Mouse (Mus musculus) G1E (cell line): Measurements from ENCODE around the gene Slc6a3. TPM values are rescaled to one million over a fixed set of nuclear protein-coding genes. Genes with fewer than 3 reads are reported as not detected.

Source experiments
- ATAC-seq: 2 replicates; pipeline ENCODE4 v1.8.0; 2016; ENCODE audit warnings: mild to moderate bottlenecking; ENCODE audit not compliant: insufficient number of reproducible peaks, poor library complexity, low FRiP score, severe bottlenecking; ENCODE audit errors: extremely low read depth
- DNase-seq: peaks from one replicate; pipeline ENCODE4 v3.0.0; 2012; ENCODE audit warnings: low spot score
- H3K27me3 ChIP-seq: 2 replicates; pipeline ENCODE4 v1.6.1; 2012; ENCODE audit warnings: mild to moderate bottlenecking, low read length, inconsistent platforms; ENCODE audit not compliant: insufficient read depth
- H3K36me3 ChIP-seq: replicated peaks from 2 replicates; pipeline ENCODE3; 2012; ENCODE audit warnings: mild to moderate bottlenecking, inconsistent platforms
- H3K4me1 ChIP-seq: 2 replicates; pipeline ENCODE4 v1.6.1; 2012; ENCODE audit warnings: low read depth, low read length, inconsistent platforms, mixed read lengths; ENCODE audit not compliant: insufficient read depth
- H3K4me3 ChIP-seq: 2 replicates; pipeline ENCODE4 v1.5.1; 2012; ENCODE audit warnings: low read depth, mild to moderate bottlenecking, inconsistent platforms, low read length, moderate library complexity, mixed read lengths
- H3K9me3 ChIP-seq: replicated peaks from 2 replicates; pipeline ENCODE4 v1.6.1; 2012; ENCODE audit warnings: inconsistent platforms
- CTCF ChIP-seq: IDR thresholded peaks from 2 replicates; pipeline ENCODE4 v1.5.1; 2012; ENCODE audit warnings: low read depth, low read length, inconsistent platforms, mixed read lengths
- GATA1 ChIP-seq: IDR thresholded peaks from 2 replicates; pipeline ENCODE4 v1.6.1; 2012; ENCODE audit warnings: borderline replicate concordance, low read length, inconsistent platforms, mixed read lengths
- GATA2 ChIP-seq: IDR thresholded peaks from 2 replicates; pipeline ENCODE4 v1.6.1; 2012; ENCODE audit warnings: low read depth, low read length, inconsistent platforms, borderline replicate concordance
- POLR2AphosphoS5 ChIP-seq: IDR thresholded peaks from 2 replicates; pipeline ENCODE4 v1.6.1; 2012; ENCODE audit warnings: low read depth, low read length, inconsistent platforms; ENCODE audit not compliant: insufficient replicate concordance
- TAL1 ChIP-seq: conservative IDR thresholded peaks from 2 replicates; pipeline ENCODE4 v1.6.1; 2012; ENCODE audit warnings: low read depth, low read length, inconsistent platforms, mixed read lengths
- polyA plus RNA-seq: library from polyadenylated mRNA; stranded (reverse); fragments of >175 nt; gene quantifications from 2 replicates; pipeline ENCODE4 v1.2.3, GENCODE M21; 2012
- total RNA-seq, 2 experiments: library from RNA; stranded (forward) in 1 of 2; stranded (reverse) in 1 of 2; fragments of 200-1000 nt in 1 of 2; fragments of >200 nt in 1 of 2; fragmentation: Nextera tagmentation in 1 of 2; gene quantifications; 2 replicates each; pipeline ENCODE4 v1.2.3; 2014 to 2017

Gene Slc6a3
- total and polyA plus RNA-seq, 3 experiments: not detected

DNA sequence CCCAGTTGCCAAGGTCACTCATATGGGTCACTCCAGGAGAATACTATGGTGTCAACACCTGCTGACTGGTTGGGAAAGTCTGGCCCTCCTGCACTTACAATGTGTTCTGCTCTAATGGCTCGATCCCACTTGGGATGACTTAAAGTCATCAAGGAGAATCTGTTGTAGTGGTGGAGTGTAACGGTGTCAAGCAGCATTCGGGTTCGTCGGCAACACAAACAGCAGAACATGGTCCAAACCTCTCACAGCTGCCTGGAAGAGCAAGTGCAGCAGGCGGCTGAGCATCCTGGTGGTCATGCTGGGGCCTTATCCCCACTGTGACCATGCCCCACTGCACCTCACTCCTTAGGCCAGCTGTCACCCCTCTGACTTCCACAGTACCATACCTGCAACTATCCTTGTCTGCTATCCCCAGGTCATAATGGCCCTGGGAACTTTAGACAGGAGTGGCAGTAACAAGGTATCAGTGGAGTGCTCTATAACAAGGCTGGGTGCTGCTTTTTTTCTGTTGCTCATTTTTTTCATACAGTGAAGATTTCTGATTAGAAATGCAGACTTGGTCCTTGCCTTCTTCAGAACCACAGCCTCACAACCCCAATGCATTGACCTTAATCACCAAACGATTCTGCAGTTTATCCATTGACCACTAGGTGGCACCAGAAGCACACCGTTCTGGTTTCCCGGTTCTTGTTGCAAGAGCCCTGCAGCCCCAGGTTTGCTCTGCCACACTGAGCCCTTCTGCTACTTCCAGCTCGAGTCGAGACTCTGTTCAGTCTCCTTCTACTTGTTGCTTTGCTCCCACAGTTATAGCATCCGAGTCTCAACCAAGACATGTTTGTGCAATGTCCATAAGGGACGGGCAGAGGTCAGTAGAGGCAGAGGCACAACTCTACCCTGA is 23.5 kb upstream of the Slc6a3 start:
- ATAC-seq: peak; percentile 49; the same call in 1 of the 2 replicates
- no peaks in the 10 kb centered on the region for H3K36me3 ChIP-seq
- H3K4me3 ChIP-seq: no peak overlapping the region
- peak; percentile 49 for DNase-seq
- peak; percentile 70 for TF ChIP-seq CTCF
- TF ChIP-seq POLR2AphosphoS5: no peak
- H3K4me1 ChIP-seq: no peaks in the 10 kb centered on the region
- no peaks in the 10 kb centered on the region for H3K27me3 ChIP-seq
- no peaks in the 10 kb centered on the region for H3K9me3 ChIP-seq

GRCm38 (mm10) chr13:73516886-73517285 is 19.7 kb upstream of the Slc6a3 start:
- Histone ChIP-seq H3K27me3 (no peaks in the 10 kb centered on the region), H3K9me3 (peaks cover 4% of the 10 kb centered on the region; the same call in 1 of the 2 replicates), H3K4me3 (no peak overlapping the region), H3K36me3 (no peaks in the 10 kb centered on the region), H3K4me1 (no peaks in the 10 kb centered on the region)
- DNase-seq (no peak), ATAC-seq (no peak)
- no peak for TF ChIP-seq GATA2
- TF ChIP-seq POLR2AphosphoS5: no peak
- no peak for TF ChIP-seq CTCF
- TF ChIP-seq GATA1: no peak
- no peak for TF ChIP-seq TAL1

GRCm38 (mm10) chr13:73533716-73534115 is 2.8 kb upstream of the Slc6a3 start:
- no peak overlapping the region for H3K4me3 ChIP-seq
- H3K36me3 ChIP-seq: no peaks in the 10 kb centered on the region
- peaks cover 7% of the 10 kb centered on the region; the same call in 1 of the 2 replicates for H3K9me3 ChIP-seq
- no peaks in the 10 kb centered on the region for H3K4me1 ChIP-seq
- DNase-seq: no peak
- no peak for TF ChIP-seq TAL1
- TF ChIP-seq POLR2AphosphoS5: no peak
- no peak for TF ChIP-seq CTCF
- TF ChIP-seq GATA1: no peak
- no peak for TF ChIP-seq GATA2
- H3K27me3 ChIP-seq: 0 out of 2 replicates have a peak, but pooled peaks cover 3% of the 10 kb centered on the region
- no peak for ATAC-seq

DNA sequence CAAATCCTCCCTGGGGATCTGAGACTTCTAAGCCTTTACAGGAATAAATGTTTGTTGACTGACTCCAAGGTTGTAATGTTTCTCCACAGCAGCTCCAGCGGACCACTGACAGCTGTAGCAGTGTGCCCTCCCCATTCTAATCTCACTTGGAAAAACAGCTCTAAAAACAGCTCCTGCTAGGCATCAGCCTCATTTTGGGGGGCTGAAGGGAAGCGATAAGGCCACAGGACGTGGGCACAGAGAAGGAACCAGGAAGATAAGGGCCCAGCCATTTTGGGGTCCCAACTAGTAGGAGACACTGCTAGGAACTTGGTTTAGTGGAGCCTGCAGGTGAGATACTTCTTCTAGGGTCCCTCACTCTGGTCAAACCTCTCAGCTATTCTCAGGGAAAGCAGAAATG is 1.3 kb upstream of the Slc6a3 start:
- Histone ChIP-seq H3K4me3 (no peak overlapping the region), H3K27me3 (0 out of 2 replicates have a peak, but pooled peaks cover 3% of the 10 kb centered on the region), H3K36me3 (no peaks in the 10 kb centered on the region), H3K9me3 (peaks cover 7% of the 10 kb centered on the region; the same call in 1 of the 2 replicates), H3K4me1 (no peaks in the 10 kb centered on the region)
- TF ChIP-seq POLR2AphosphoS5: no peak
- no peak for TF ChIP-seq GATA1
- no peak for TF ChIP-seq TAL1
- no peak for TF ChIP-seq GATA2
- ATAC-seq (no peak), DNase-seq (no peak)

GRCm38 (mm10) chr13:73536824-73537223 is 277 bp downstream of the Slc6a3 start:
- H3K27me3 ChIP-seq: 0 out of 2 replicates have a peak, but pooled peaks cover 3% of the 10 kb centered on the region
- no peak for ATAC-seq
- no peak for DNase-seq
- H3K4me3 ChIP-seq: no peak overlapping the region
- peaks cover 7% of the 10 kb centered on the region; the same call in 1 of the 2 replicates for H3K9me3 ChIP-seq
- no peaks in the 10 kb centered on the region for H3K36me3 ChIP-seq
- H3K4me1 ChIP-seq: no peaks in the 10 kb centered on the region
- no peak for TF ChIP-seq CTCF
- no peak for TF ChIP-seq GATA2
- TF ChIP-seq TAL1: no peak
- TF ChIP-seq GATA1: no peak
- no peak for TF ChIP-seq POLR2AphosphoS5

DNA sequence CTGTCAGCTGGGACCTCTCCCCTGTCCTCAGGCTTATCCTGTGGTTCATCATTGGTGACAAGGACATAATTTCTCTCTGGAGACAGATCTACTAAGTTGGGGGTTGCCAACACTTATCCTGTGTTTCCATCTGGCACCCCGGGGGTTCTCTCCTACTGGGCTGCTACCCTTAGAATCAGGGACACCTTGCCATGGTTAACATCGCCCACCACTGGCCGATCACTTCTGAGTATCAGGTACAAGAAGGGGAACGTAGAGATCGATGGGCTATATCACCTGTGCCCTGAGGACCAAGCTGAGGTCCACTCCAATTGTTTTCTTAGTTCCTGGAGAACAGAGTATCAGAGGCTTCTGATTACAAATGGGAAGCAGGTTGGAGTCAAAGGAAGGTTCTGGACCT is 27.7 kb downstream of the Slc6a3 start:
- no peak for TF ChIP-seq POLR2AphosphoS5
- no peak for TF ChIP-seq TAL1
- no peak for TF ChIP-seq CTCF
- TF ChIP-seq GATA2: no peak
- no peak for TF ChIP-seq GATA1
- ATAC-seq: no peak

More for the DNA sequence above, 27.7 kb downstream of the Slc6a3 start:
- H3K4me1 ChIP-seq: no peaks in the 10 kb centered on the region
- H3K9me3 ChIP-seq: no peaks in the 10 kb centered on the region
- no peaks in the 10 kb centered on the region for H3K36me3 ChIP-seq
- no peak for DNase-seq
- no peak overlapping the region for H3K4me3 ChIP-seq
- 0 out of 2 replicates have a peak, but pooled peaks cover 2% of the 10 kb centered on the region for H3K27me3 ChIP-seq
